Mouse (Mus musculus): ENCODE data around the gene Pak6. TPM values are rescaled to one million over a fixed set of nuclear protein-coding genes. Genes with fewer than 3 reads are reported as not detected.

The Pak6 gene
- total RNA-seq, 2 experiments from 2014 or later: 0.05 TPM; not detected in 1

GRCm38 (mm10) chr2:118695677-118696232, 32.7 kb downstream of the Pak6 start:
- peak; percentile 24; the same call in 1 of the 2 replicates for ATAC-seq (replicated peaks; ENCODE audit: poor library complexity, severe bottlenecking)

GRCm38 (mm10) chr2:118696451-118697308, 33.6 kb downstream of the Pak6 start:
- ATAC-seq (replicated peaks; ENCODE audit: poor library complexity, severe bottlenecking): peak; percentile 41

- no peak for ATAC-seq (replicated peaks; ENCODE audit: poor library complexity, severe bottlenecking)
These were observed 34.3 kb downstream of the Pak6 start for GRCm38 (mm10) chr2:118697311-118697877.

- ATAC-seq (replicated peaks; ENCODE audit: poor library complexity, severe bottlenecking): no peak
These were observed 34.9 kb downstream of the Pak6 start for GRCm38 (mm10) chr2:118697955-118698354.

GRCm38 (mm10) chr2:118700179-118701062, 37.3 kb downstream of the Pak6 start:
- ATAC-seq (replicated peaks; ENCODE audit: poor library complexity, severe bottlenecking): peak; percentile 60

- ATAC-seq (replicated peaks; ENCODE audit: poor library complexity, severe bottlenecking): no peak
These were observed 38.1 kb downstream of the Pak6 start for GRCm38 (mm10) chr2:118701161-118701560.

- ATAC-seq (replicated peaks; ENCODE audit: poor library complexity, severe bottlenecking): no peak
These were observed 39.1 kb downstream of the Pak6 start for GRCm38 (mm10) chr2:118701971-118702882.

GRCm38 (mm10) chr2:118702883-118703761, 40.0 kb downstream of the Pak6 start:
- peak; percentile 24 for ATAC-seq (replicated peaks; ENCODE audit: poor library complexity, severe bottlenecking)

- no peak for ATAC-seq (replicated peaks; ENCODE audit: poor library complexity, severe bottlenecking)
These were observed 41.0 kb downstream of the Pak6 start, which contains the start of gene Ankrd63 for GRCm38 (mm10) chr2:118703913-118704730. Ankrd63 (minus strand) TSS chr2:118703963.

- ATAC-seq (replicated peaks; ENCODE audit: poor library complexity, severe bottlenecking): 0 out of 2 replicates have a peak, but pooled peaks have one; percentile 4
These were observed 43.3 kb downstream of the Pak6 start for GRCm38 (mm10) chr2:118706436-118706835.

- no peak for ATAC-seq (replicated peaks; ENCODE audit: poor library complexity, severe bottlenecking)
These were observed 45.4 kb downstream of the Pak6 start for GRCm38 (mm10) chr2:118708472-118708871.

GRCm38 (mm10) chr2:118709655-118710221, 46.6 kb downstream of the Pak6 start:
- ATAC-seq (replicated peaks; ENCODE audit: poor library complexity, severe bottlenecking): peak; percentile 72

- peak; percentile 38 for ATAC-seq (replicated peaks; ENCODE audit: poor library complexity, severe bottlenecking)
These were observed 48.0 kb downstream of the Pak6 start for GRCm38 (mm10) chr2:118711038-118711494.

- no peak for ATAC-seq (replicated peaks; ENCODE audit: poor library complexity, severe bottlenecking)
These were observed 50.5 kb downstream of the Pak6 start for GRCm38 (mm10) chr2:118713631-118714030.

GRCm38 (mm10) chr2:118714230-118714629, 51.1 kb downstream of the Pak6 start:
- ATAC-seq (replicated peaks; ENCODE audit: poor library complexity, severe bottlenecking): no peak

GRCm38 (mm10) chr2:118716677-118717076, 53.6 kb downstream of the Pak6 start:
- ATAC-seq (replicated peaks; ENCODE audit: poor library complexity, severe bottlenecking): no peak
